Mouse (Mus musculus) cerebellum, adult 2 months (tissue): Measurements from ENCODE around the gene Gm49450.

Experiments
- CTCF ChIP-seq: fragments of 200-500 bp; IDR thresholded peaks from 2 replicates; pipeline ENCODE4 v1.5.1; 2011; ENCODE audit warnings: low read depth, mild to moderate bottlenecking, control low read depth, low read length, moderate library complexity, borderline replicate concordance; ENCODE audit not compliant: insufficient read depth
- POLR2A ChIP-seq: fragments of 200-500 bp; IDR thresholded peaks from 2 replicates; pipeline ENCODE4 v1.6.1; 2011; ENCODE audit warnings: low read length, control low read depth, borderline replicate concordance; ENCODE audit not compliant: insufficient read depth

DNA sequence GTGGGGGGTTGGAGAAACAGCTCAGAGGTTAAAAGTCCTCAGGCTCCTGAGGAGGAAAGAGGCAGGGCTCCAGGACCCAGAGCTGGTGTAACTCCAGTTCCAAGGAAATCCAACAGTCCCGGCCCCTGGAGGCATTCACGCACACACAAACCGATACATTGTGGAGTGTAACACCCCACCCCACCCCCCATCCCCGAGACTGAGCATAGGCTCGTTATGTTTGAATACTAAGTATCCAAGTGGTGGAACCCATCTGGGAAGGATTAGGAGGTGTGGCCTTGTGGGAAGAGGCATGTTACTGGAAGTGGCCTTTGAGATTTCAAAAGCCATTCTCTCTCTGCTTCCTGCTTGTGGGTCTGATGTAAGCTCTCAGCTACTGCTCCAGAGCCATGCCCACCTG, 31.8 kb downstream of the Gm49450 start:
- no peak for TF ChIP-seq POLR2A
- no peak for TF ChIP-seq CTCF
